Mouse (Mus musculus): ENCODE data around the gene Iqcf1.
"Not testable (repeated sequence)": the region's sequence is repeated elsewhere in the genome, so short reads cannot be mapped to it uniquely, and the experiment has no call there.

The Iqcf1 gene

GRCm38 (mm10) chr9:106483606-106484005 is 16.2 kb upstream of the Iqcf1 start:
- DNase-seq: no peak

- no peak for DNase-seq
Observed at GRCm38 (mm10) chr9:106485076-106485475, 14.7 kb upstream of the Iqcf1 start.

- DNase-seq: not testable (repeated sequence)
Observed at GRCm38 (mm10) chr9:106487602-106488001, 12.2 kb upstream of the Iqcf1 start.

GRCm38 (mm10) chr9:106501846-106502245 is 2.1 kb downstream of the Iqcf1 start:
- DNase-seq: no peak

- no peak for DNase-seq
Observed at GRCm38 (mm10) chr9:106504246-106504645, 4.5 kb downstream of the Iqcf1 start.

GRCm38 (mm10) chr9:106509356-106509755 is 9.6 kb downstream of the Iqcf1 start:
- no peak for DNase-seq

- DNase-seq: no peak
Observed at GRCm38 (mm10) chr9:106512729-106513450, 13.1 kb downstream of the Iqcf1 start.

GRCm38 (mm10) chr9:106513566-106513965 is 13.8 kb downstream of the Iqcf1 start:
- DNase-seq: no peak

GRCm38 (mm10) chr9:106514273-106514672 is 14.5 kb downstream of the Iqcf1 start, which contains the start of gene Iqcf5:
Iqcf5 (plus strand) TSS chr9:106514573.
- DNase-seq: no peak

GRCm38 (mm10) chr9:106519433-106519832 is 19.7 kb downstream of the Iqcf1 start:
- no peak for DNase-seq

GRCm38 (mm10) chr9:106519909-106520308 is 20.1 kb downstream of the Iqcf1 start:
- DNase-seq: no peak

- DNase-seq: peak; percentile 1 to 32
Observed at GRCm38 (mm10) chr9:106531833-106532232, 32.1 kb downstream of the Iqcf1 start.

- DNase-seq: no peak
Observed at GRCm38 (mm10) chr9:106534296-106534695, 34.5 kb downstream of the Iqcf1 start.

GRCm38 (mm10) chr9:106534975-106535374 is 35.2 kb downstream of the Iqcf1 start:
- DNase-seq: no peak

All from kidney, postnatal 36 days (tissue).